Mouse (Mus musculus) heart, embryonic 12.5 days (tissue): Measurements from ENCODE around the gene Ciapin1. TPM values are rescaled to one million over a fixed set of nuclear protein-coding genes. Genes with fewer than 3 reads are reported as not detected.

Experiments used
- ATAC-seq: fragments of 200-750 bp; cut with Nextera tagmentation; 2 replicates; pipeline ENCODE4 v1.8.0; 2017; ENCODE audit warnings: moderate TSS enrichment, moderate library complexity; ENCODE audit not compliant: insufficient number of reproducible peaks, low FRiP score
- H3K27ac ChIP-seq: fragments of 300-500 bp; sonication (generic); 2 replicates; pipeline ENCODE4 v1.5.1; 2016; ENCODE audit warnings: mild to moderate bottlenecking, moderate library complexity; ENCODE audit not compliant: poor library complexity, severe bottlenecking
- H3K27me3 ChIP-seq: fragments of 300-500 bp; sonication (generic); replicated peaks from 2 replicates; pipeline ENCODE4 v1.6.1; 2016; ENCODE audit warnings: mild to moderate bottlenecking, moderate library complexity
- H3K36me3 ChIP-seq: fragments of 300-500 bp; sonication (generic); 2 replicates; pipeline ENCODE4 v1.6.1; 2016; ENCODE audit warnings: mild to moderate bottlenecking, moderate library complexity
- H3K4me1 ChIP-seq: fragments of 300-500 bp; sonication (generic); replicated peaks from 2 replicates; pipeline ENCODE4 v1.6.1; 2016; ENCODE audit warnings: mild to moderate bottlenecking
- H3K4me2 ChIP-seq: fragments of 300-500 bp; sonication (generic); 2 replicates; pipeline ENCODE4 v1.6.1; 2016; ENCODE audit warnings: mild to moderate bottlenecking, moderate library complexity
- H3K4me3 ChIP-seq: fragments of 300-500 bp; sonication (generic); 2 replicates; pipeline ENCODE4 v1.5.1; 2016; ENCODE audit warnings: mild to moderate bottlenecking
- H3K9ac ChIP-seq: fragments of 300-500 bp; sonication (generic); 2 replicates; pipeline ENCODE4 v1.6.1; 2016; ENCODE audit warnings: mild to moderate bottlenecking, moderate library complexity
- H3K9me3 ChIP-seq: fragments of 300-500 bp; sonication (generic); replicated peaks from 2 replicates; pipeline ENCODE4 v1.6.1; 2016; ENCODE audit warnings: mild to moderate bottlenecking, moderate library complexity
- WGBS: fragments of 180-500 bp; shearing (Covaris S2); methylation state at CpG from one replicate; pipeline ENCODE4 v1.1.7; 2016; 5-methylcytosine and 5-hydroxymethylcytosine counted together
- polyA plus RNA-seq: library from polyadenylated mRNA; unstranded; fragments of >200 nt; fragmentation: Nextera tagmentation; extraction: Ambion mirVana; gene quantifications from 2 replicates; pipeline ENCODE4 v1.2.1, GENCODE M21; 2016

Gene Ciapin1
- polyA plus RNA-seq, 1 experiment from 2014 or later = 109 TPM

GRCm38 (mm10) chr8:94804546-94805340, 33.4 kb downstream of the Ciapin1 start:
- Histone ChIP-seq H3K4me1 (peaks cover 44% of the 10 kb centered on the region), H3K36me3 (no peaks in the 10 kb centered on the region), H3K9ac (no peak overlapping the region), H3K27ac (no peak overlapping the region), H3K27me3 (peaks cover 30% of the 10 kb centered on the region), H3K4me2 (no peak overlapping the region), H3K9me3 (no peaks in the 10 kb centered on the region), H3K4me3 (no peak overlapping the region)
- no peak for ATAC-seq
- 54% methylated on average over 10 of the region's 10 CpGs for WGBS

DNA sequence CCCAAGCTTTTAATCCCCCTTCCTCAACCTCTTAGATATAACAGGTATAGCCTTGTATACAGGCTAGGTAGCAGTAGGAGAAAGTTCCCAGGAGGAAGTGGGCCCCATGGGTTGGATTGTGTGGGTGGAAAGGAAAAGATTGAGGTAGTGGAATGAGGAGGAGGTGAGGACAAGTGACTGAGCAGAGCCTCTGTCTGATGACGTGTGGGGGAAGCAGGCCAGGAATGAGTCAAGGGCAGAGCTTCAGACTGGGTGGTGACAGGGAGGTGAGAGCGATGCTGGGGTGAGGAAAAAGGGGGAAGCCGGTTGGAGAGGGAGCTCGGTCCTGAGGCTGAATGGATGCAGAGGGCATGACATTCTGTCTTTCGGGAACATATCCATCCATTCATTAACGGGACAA, 34.6 kb downstream of the Ciapin1 start:
- Histone ChIP-seq H3K4me2 (no peak overlapping the region), H3K27ac (no peak overlapping the region), H3K4me1 (peaks cover 44% of the 10 kb centered on the region), H3K27me3 (peaks cover 30% of the 10 kb centered on the region), H3K9ac (no peak overlapping the region), H3K4me3 (no peak overlapping the region), H3K36me3 (no peaks in the 10 kb centered on the region), H3K9me3 (no peaks in the 10 kb centered on the region)
- WGBS = 26% methylated on average over 6 of the region's 6 CpGs
- ATAC-seq = no peak

GRCm38 (mm10) chr8:94802375-94802774, 35.8 kb downstream of the Ciapin1 start:
- WGBS = 37% methylated on average over 4 of the region's 4 CpGs
- Histone ChIP-seq H3K4me3 (no peak overlapping the region), H3K27ac (no peak overlapping the region), H3K36me3 (no peaks in the 10 kb centered on the region), H3K4me2 (no peak overlapping the region), H3K9ac (no peak overlapping the region), H3K27me3 (peaks cover 22% of the 10 kb centered on the region), H3K9me3 (no peaks in the 10 kb centered on the region), H3K4me1 (peaks cover 39% of the 10 kb centered on the region)
- no peak for ATAC-seq

DNA sequence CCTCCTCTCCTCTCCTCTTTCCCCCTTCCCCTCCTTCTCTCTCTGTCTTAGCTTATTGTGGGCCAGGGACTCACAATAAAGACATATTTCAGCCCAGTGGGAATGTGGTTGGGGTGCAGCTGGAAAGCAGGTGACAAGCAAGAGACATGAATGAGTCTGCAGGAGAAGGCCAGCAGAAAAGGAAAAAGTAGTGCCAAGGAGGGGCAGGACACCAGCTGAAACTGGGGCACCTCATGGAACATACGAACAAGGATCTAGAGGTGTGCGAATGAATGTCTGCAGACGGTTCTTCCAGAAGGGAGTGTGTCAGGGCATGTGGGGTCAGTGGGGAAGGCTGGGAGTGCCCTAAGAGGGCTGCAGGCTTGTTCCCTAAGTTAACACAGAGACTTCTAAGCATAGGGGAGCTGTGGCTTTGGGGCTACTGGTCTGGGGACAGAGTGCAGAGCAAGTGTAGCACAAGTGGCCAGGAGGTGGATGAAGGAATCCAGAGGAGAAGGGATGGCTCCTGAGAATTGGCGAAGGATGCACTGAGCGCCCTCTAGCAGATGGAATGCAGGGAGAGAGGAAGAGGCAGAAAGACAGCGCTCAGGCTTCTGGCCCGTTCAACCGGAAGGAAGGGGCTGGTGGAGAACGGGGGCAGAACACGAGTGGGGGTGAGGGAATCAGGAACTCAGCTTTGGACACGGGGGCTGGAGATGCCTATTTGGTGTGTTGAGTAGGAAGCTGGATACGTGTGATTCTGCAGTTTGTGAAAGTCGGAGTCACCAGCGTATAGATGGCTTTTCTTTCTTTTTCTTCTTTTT, 36.7 kb downstream of the Ciapin1 start:
- no peak; the same call in 1 of the 2 replicates for ATAC-seq
- 48% methylated on average over 14 of the region's 14 CpGs for WGBS
- Histone ChIP-seq H3K4me1 (peaks cover 36% of the 10 kb centered on the region), H3K36me3 (no peaks in the 10 kb centered on the region), H3K4me2 (peak overlapping the region; percentile 26; the same call in 1 of the 2 replicates), H3K27ac (no peak overlapping the region), H3K9me3 (no peaks in the 10 kb centered on the region), H3K9ac (no peak overlapping the region), H3K27me3 (peaks cover 15% of the 10 kb centered on the region), H3K4me3 (no peak overlapping the region)

GRCm38 (mm10) chr8:94800278-94800968, 37.7 kb downstream of the Ciapin1 start:
- no peak for ATAC-seq
- no peaks in the 10 kb centered on the region for H3K9me3 ChIP-seq
- no peaks in the 10 kb centered on the region for H3K36me3 ChIP-seq
- WGBS = 52% methylated on average over 7 of the region's 7 CpGs
- H3K4me2 ChIP-seq = no peak overlapping the region
- H3K27ac ChIP-seq = no peak overlapping the region
- no peak overlapping the region for H3K4me3 ChIP-seq
- H3K4me1 ChIP-seq = peaks cover 36% of the 10 kb centered on the region
- H3K27me3 ChIP-seq = 0 out of 2 replicates have a peak, but pooled peaks cover 8% of the 10 kb centered on the region
- no peak overlapping the region for H3K9ac ChIP-seq

GRCm38 (mm10) chr8:94794782-94795181, 43.4 kb downstream of the Ciapin1 start:
- Histone ChIP-seq H3K9ac (no peak overlapping the region), H3K4me1 (no peaks in the 10 kb centered on the region), H3K36me3 (no peaks in the 10 kb centered on the region), H3K27me3 (0 out of 2 replicates have a peak, but pooled peaks cover 4% of the 10 kb centered on the region), H3K4me3 (no peak overlapping the region), H3K27ac (no peak overlapping the region), H3K4me2 (no peak overlapping the region), H3K9me3 (no peaks in the 10 kb centered on the region)
- 90% methylated on average over 2 of the region's 2 CpGs for WGBS
- no peak for ATAC-seq

DNA sequence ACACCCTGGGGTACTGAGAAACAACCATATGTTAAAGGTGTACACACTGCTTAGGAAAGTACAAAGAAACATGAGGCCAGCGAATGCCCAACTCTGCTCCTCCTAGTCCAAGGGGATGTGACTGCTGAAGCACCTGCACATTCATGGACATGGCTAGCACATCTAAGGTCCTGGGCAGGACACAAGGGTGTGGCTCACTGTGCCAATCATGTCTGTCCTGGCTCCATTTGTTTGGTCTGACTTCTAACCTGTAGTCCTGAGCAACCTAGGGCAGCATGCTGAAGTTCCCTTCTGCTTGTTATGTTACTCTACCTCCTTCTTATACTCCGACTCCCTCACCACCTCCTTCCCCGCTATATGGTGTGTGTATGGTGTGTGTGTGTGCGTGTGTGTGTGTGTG, 43.8 kb downstream of the Ciapin1 start:
- Histone ChIP-seq H3K4me2 (no peak overlapping the region), H3K9me3 (no peaks in the 10 kb centered on the region), H3K4me1 (no peaks in the 10 kb centered on the region), H3K4me3 (no peak overlapping the region), H3K9ac (no peak overlapping the region), H3K27me3 (0 out of 2 replicates have a peak, but pooled peaks cover 4% of the 10 kb centered on the region), H3K27ac (no peak overlapping the region), H3K36me3 (no peaks in the 10 kb centered on the region)
- no peak for ATAC-seq
- WGBS = 87% methylated on average over 4 of the region's 4 CpGs

DNA sequence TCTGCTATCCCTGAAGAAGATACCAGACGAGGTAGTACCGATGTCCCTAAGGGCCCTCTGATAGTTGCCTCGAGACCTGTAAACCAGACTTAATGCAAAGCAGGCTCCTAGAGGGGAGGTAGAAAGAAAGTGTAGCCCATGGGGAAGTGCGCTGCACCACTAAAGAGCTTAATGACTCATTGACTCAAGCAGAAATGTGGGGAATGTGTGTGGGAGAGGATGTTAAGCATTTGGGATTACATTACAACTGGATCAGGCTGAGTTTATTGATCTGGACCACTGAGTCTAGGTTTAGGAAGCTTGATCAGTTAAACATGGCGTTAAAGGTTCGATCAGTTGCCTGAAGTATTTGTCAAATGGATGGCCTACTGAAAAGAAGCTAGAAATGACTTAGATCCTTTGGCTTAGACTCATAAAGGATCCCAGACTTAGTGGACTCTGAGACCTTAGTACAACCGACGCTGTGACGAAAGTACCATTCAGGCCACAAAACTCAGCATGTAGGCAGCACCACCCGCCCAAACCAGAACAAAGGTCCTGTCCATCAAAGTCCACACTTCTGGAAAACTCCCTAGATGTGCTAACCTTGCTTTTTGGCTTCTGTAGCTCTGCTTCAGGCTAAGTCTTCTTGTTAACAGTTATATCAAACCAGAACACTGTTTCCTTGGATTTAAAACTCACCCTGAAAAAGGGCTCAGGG, 48.8 kb downstream of the Ciapin1 start:
- H3K9me3 ChIP-seq = no peaks in the 10 kb centered on the region
- H3K36me3 ChIP-seq = no peaks in the 10 kb centered on the region
- H3K9ac ChIP-seq = no peak overlapping the region
- 77% methylated on average over 10 of the region's 10 CpGs for WGBS
- 0 out of 2 replicates have a peak, but pooled peaks cover 4% of the 10 kb centered on the region for H3K27me3 ChIP-seq
- H3K27ac ChIP-seq = no peak overlapping the region
- no peak overlapping the region for H3K4me2 ChIP-seq
- H3K4me1 ChIP-seq = peaks cover 14% of the 10 kb centered on the region
- H3K4me3 ChIP-seq = no peak overlapping the region
- ATAC-seq = no peak

DNA sequence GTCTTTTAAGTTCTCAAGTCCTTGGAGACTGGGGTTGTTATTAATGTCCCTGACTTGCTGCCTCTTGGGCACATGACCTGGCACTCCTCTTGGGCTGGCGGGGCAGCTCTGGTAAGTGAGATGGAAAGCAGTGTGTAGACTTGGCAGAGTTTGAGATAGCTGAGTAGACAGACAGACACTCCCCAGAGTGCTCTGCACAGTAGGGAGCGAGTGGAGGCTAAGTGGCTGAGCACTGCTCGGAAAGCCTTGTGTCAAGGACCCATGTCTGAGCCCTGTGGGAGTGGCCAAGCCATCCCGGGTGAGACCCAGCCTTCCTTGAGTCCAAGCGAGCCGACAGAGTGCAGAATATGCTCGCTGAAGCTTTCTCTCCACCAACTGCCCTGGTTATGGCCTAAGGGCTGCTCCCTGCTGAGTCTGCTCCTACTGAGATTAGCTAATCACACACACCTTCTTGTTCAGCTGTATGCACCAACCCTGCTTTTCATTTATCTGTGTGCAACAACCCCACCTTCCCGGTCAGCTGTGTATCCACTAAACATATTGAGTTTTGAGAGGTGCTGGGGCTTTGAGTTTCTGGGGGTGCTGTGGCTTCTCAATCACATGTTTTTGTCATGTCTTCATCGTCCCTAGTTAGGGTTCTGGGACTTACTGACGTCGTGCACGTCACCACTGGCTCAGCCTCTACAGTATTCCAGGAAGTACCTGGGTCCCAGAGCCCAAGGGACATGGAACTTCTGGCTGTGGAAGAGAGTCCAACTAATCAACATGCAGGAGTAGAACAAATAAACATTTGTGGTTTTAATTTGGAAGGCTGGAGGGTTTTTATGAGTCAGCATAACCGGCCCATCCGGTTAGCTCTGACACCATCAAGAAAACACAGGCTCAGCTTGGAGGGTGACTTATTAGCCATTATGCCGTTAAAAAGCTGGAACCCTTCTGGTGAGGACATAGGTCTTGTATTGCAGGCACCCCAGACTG, 50.3 kb downstream of the Ciapin1 start:
- H3K27me3 ChIP-seq = 0 out of 2 replicates have a peak, but pooled peaks cover under 1% of the 10 kb centered on the region
- no peak overlapping the region for H3K27ac ChIP-seq
- no peaks in the 10 kb centered on the region for H3K36me3 ChIP-seq
- ATAC-seq = peak; percentile 83
- no peaks in the 10 kb centered on the region for H3K9me3 ChIP-seq
- no peak overlapping the region for H3K9ac ChIP-seq
- no peak overlapping the region for H3K4me3 ChIP-seq
- 66% methylated on average over 15 of the region's 15 CpGs for WGBS
- no peak overlapping the region for H3K4me2 ChIP-seq
- peaks cover 21% of the 10 kb centered on the region for H3K4me1 ChIP-seq
